Mouse (Mus musculus): ENCODE data around the gene Prrc2c. TPM values are rescaled to one million over a fixed set of nuclear protein-coding genes. Genes with fewer than 3 reads are reported as not detected.

Prrc2c gene
- total RNA-seq, 2 experiments from 2014 or later, result 74.4 to 83.8 TPM

GRCm38 (mm10) chr1:162623895-162624294 is 116.5 kb downstream of the Prrc2c start:
- DNase-seq (ENCODE audit: low spot score), result no peak
- intact Hi-C loops (cut with DNase I), result no loop called here

Small RNA genes within 50 kb of the gene (microRNA-seq; reads per million reads assigned to microRNA genes)
- not detected for gene Gm27616

Other genes starting within 250 kb of the Prrc2c start
- 1 to 10 TPM; 4.1 to 5.7 TPM for gene Mettl13, start 192.0 kb downstream of the Prrc2c start, total RNA-seq (2021)
- gene Vamp4, start 170.0 kb downstream of the Prrc2c start, total RNA-seq (2021), result 10 to 100 TPM; 19.9 to 24.0 TPM
- 1 to 10 TPM; 2.3 TPM for gene Myoc, start 101.4 kb downstream of the Prrc2c start, total RNA-seq (2021)
- gene Myocos, start 82.3 kb downstream of the Prrc2c start, total RNA-seq (2021), result not detected
- gene Fmo4, start 73.4 kb upstream of the Prrc2c start, total RNA-seq (2021), result under 1 TPM in 1 of 2 experiments, not detected in 1; 0.10 TPM
- gene Fmo1, start 126.1 kb upstream of the Prrc2c start, total RNA-seq (2021), result 10 to 100 TPM; 36.9 to 40.7 TPM
- 10 to 100 TPM; 27.4 to 29.5 TPM for gene Fmo2, start 158.2 kb upstream of the Prrc2c start, total RNA-seq (2021)
- gene Fmo6, start 197.0 kb upstream of the Prrc2c start, total RNA-seq (2021), result not detected
- gene Fmo3, start 244.0 kb upstream of the Prrc2c start, total RNA-seq (2021), result not detected